Mouse (Mus musculus) hindbrain, embryonic 14.5 days (tissue): ENCODE results near the gene Mettl7b. TPM values are rescaled to one million over a fixed set of nuclear protein-coding genes. Genes with fewer than 3 reads are reported as not detected.

Source experiments
- ATAC-seq: fragments of 200-750 bp; cut with Nextera tagmentation; 2 replicates; pipeline ENCODE4 v1.8.0; 2017; ENCODE audit warnings: moderate number of reproducible peaks, mild to moderate bottlenecking, moderate TSS enrichment, moderate library complexity; ENCODE audit not compliant: low FRiP score
- DNase-seq: peaks from one replicate; pipeline ENCODE4 v3.0.0-alpha.2; 2015; ENCODE audit warnings: low spot score
- H3K27ac ChIP-seq: fragments of 300-500 bp; sonication (generic); 2 replicates; pipeline ENCODE4 v1.5.1; 2014; ENCODE audit warnings: mild to moderate bottlenecking, moderate library complexity
- H3K27me3 ChIP-seq: fragments of 300-500 bp; sonication (generic); 2 replicates; pipeline ENCODE4 v1.6.1; 2014; ENCODE audit warnings: mild to moderate bottlenecking, low read length, mixed read lengths; ENCODE audit not compliant: control insufficient read depth, insufficient read depth
- H3K36me3 ChIP-seq: fragments of 300-500 bp; sonication (generic); replicated peaks from 2 replicates; pipeline ENCODE4 v1.6.1; 2014; ENCODE audit not compliant: control insufficient read depth, insufficient read depth
- H3K4me1 ChIP-seq: fragments of 300-500 bp; sonication (generic); replicated peaks from 2 replicates; pipeline ENCODE4 v1.6.1; 2014; ENCODE audit warnings: antibody characterized with exemption, low read length, mixed read lengths; ENCODE audit not compliant: control insufficient read depth, insufficient read depth
- H3K4me2 ChIP-seq: fragments of 300-500 bp; sonication (generic); replicated peaks from 2 replicates; pipeline ENCODE4 v1.6.1; 2014; ENCODE audit warnings: mild to moderate bottlenecking, moderate library complexity
- H3K4me3 ChIP-seq: fragments of 300-500 bp; sonication (generic); replicated peaks from 2 replicates; pipeline ENCODE4 v1.5.1; 2014; ENCODE audit warnings: mild to moderate bottlenecking, low read length
- H3K9ac ChIP-seq: fragments of 300-500 bp; sonication (generic); 2 replicates; pipeline ENCODE4 v1.6.1; 2014
- H3K9me3 ChIP-seq: fragments of 300-500 bp; sonication (generic); 2 replicates; pipeline ENCODE4 v1.6.1; 2016; ENCODE audit warnings: low read length; ENCODE audit not compliant: control insufficient read depth
- WGBS: fragments of 180-500 bp; shearing (Covaris S2); extraction: QIAGEN DNeasy Blood & Tissue Kit; methylation state at CpG from one replicate; pipeline ENCODE4 v1.1.7; 2014; 5-methylcytosine and 5-hydroxymethylcytosine counted together
- polyA plus RNA-seq: library from polyadenylated mRNA; unstranded; fragments of >200 nt; fragmentation: Nextera tagmentation; extraction: Ambion mirVana; gene quantifications from 2 replicates; pipeline ENCODE4 v1.2.1, GENCODE M21; 2014

Mettl7b gene
- polyA plus RNA-seq, 1 experiment from 2014 or later: not detected

GRCm38 (mm10) chr10:128980644-128981365 lies 20.0 kb upstream of the Mettl7b start:
- Histone ChIP-seq H3K9ac (no peak overlapping the region), H3K4me1 (no peaks in the 10 kb centered on the region), H3K4me3 (no peak overlapping the region), H3K27me3 (no peaks in the 10 kb centered on the region), H3K9me3 (no peaks in the 10 kb centered on the region), H3K27ac (no peak overlapping the region), H3K36me3 (no peaks in the 10 kb centered on the region), H3K4me2 (no peak overlapping the region)
- no peak for DNase-seq
- ATAC-seq: no peak
- WGBS: 85% methylated on average over 3 of the region's 3 CpGs

DNA sequence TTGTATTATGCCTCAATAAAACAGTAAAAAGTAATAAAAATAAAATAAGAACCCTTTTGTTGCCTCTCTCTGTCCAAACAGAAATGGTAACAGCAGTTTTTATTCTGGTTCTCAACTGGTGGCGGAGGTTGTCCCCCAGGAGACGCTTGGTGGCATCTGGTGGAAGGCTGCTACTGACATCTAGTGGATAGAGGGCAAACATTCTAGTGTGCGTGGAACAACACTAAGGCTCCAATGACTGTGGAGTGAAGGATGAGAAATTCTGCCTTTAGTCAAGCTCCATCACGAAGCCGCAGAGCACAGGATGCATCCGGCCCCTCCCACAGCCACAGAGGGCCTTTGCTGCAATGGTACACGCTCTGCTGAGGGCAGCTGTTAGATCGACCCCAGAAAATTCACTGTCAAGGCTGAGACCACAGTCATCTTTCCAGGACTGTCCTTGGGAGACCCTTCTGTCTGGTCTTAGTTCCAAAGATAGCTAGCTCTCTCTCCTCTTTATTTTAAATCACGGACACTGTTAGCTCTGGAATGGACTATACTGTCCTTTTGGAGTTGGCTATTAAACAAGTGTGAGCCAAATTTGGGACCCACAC lies 16.8 kb upstream of the Mettl7b start:
- H3K27ac ChIP-seq: no peak overlapping the region
- H3K27me3 ChIP-seq: no peaks in the 10 kb centered on the region
- WGBS: 21% methylated on average over 9 of the region's 9 CpGs
- H3K4me3 ChIP-seq: no peak overlapping the region
- no peaks in the 10 kb centered on the region for H3K4me1 ChIP-seq
- ATAC-seq (peak; percentile 75; the same call in 1 of the 2 replicates), DNase-seq (peak; percentile 79)
- peak overlapping the region; percentile 44; the same call in 1 of the 2 replicates for H3K9ac ChIP-seq
- H3K36me3 ChIP-seq: no peaks in the 10 kb centered on the region
- no peaks in the 10 kb centered on the region for H3K9me3 ChIP-seq
- no peak overlapping the region for H3K4me2 ChIP-seq

DNA sequence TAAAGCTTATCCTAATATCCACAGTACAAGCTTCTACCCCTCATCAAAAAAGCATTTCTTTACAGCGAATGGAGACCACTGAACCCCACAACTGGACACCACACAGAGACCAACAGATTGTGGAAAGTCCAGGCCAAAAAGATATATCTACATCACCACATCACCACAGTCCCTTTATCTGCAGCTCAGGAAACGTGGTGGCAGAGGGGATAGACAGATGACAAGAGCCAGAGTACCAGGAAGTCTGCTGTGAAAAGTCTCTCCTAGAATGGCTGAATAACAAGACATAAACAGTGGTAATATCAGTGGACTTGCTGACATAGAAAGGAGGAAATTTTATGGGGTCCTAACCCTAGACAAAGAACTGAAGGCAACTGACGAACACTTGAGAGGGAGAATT lies 15.6 kb upstream of the Mettl7b start:
- WGBS: 67% methylated on average over 3 of the region's 3 CpGs
- no peak overlapping the region for H3K4me2 ChIP-seq
- no peak for ATAC-seq
- no peak overlapping the region for H3K27ac ChIP-seq
- H3K36me3 ChIP-seq: no peaks in the 10 kb centered on the region
- no peak overlapping the region for H3K4me3 ChIP-seq
- no peaks in the 10 kb centered on the region for H3K9me3 ChIP-seq
- H3K9ac ChIP-seq: no peak overlapping the region
- H3K4me1 ChIP-seq: no peaks in the 10 kb centered on the region
- H3K27me3 ChIP-seq: no peaks in the 10 kb centered on the region
- DNase-seq: no peak

GRCm38 (mm10) chr10:128972841-128973240 lies 12.1 kb upstream of the Mettl7b start:
- no peaks in the 10 kb centered on the region for H3K4me1 ChIP-seq
- no peak overlapping the region for H3K9ac ChIP-seq
- no peak overlapping the region for H3K4me2 ChIP-seq
- H3K9me3 ChIP-seq: no peaks in the 10 kb centered on the region
- DNase-seq (no peak), ATAC-seq (no peak)
- H3K27ac ChIP-seq: no peak overlapping the region
- 81% methylated on average over 4 of the region's 4 CpGs for whole genome bisulfite sequencing
- H3K4me3 ChIP-seq: no peak overlapping the region
- no peaks in the 10 kb centered on the region for H3K27me3 ChIP-seq
- no peaks in the 10 kb centered on the region for H3K36me3 ChIP-seq

DNA sequence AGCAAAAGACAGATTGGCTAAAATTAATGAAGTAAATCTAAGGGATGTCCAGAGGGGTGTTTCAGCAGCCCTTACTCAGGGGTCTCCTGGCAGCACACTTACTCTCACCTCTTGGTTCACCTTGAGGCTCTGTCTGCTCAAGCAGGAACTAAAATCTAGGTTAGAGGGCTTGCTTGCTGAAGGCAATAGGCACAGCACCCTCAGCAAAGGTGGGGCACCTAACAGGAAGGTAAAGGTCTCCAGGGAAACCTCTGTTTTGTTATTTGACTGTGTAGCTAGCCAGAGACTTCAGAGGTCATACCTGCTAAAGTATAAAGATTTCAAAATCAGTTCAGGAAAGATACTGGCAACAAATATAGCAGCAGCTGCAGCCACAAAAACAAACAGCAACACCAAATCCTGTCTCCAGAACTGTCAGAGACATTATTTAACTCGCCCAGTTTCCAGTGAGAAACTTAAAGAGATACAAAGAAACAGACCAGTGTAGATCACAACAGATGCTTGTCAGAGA lies 10.0 kb upstream of the Mettl7b start:
- WGBS: 64% methylated on average over 1 of the region's 1 CpGs
- H3K4me3 ChIP-seq: no peak overlapping the region
- no peaks in the 10 kb centered on the region for H3K9me3 ChIP-seq
- no peak overlapping the region for H3K9ac ChIP-seq
- H3K27ac ChIP-seq: no peak overlapping the region
- no peak for ATAC-seq
- H3K36me3 ChIP-seq: no peaks in the 10 kb centered on the region
- no peak for DNase-seq
- no peaks in the 10 kb centered on the region for H3K4me1 ChIP-seq
- no peak overlapping the region for H3K4me2 ChIP-seq
- no peaks in the 10 kb centered on the region for H3K27me3 ChIP-seq

DNA sequence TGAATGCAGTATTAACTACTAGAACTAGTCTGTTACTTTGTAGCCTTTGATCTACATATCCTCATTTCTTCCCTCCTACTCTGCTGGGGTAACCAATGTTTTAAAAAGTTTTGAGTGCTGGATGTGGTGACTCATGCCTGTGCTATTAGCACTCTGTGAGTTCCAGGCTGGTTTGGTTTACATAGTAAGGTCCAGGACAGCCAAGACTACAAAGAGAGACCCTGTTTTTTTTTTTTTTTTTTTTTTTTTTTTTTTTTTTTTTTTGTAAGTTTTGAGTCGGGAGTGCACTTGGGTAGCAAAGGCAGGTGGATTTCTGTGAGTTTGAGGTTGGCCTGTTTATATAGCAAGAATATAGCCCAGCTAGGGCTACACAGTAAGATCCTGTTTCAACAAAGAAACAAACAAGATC lies 7.6 kb upstream of the Mettl7b start:
- 64% methylated on average over 1 of the region's 1 CpGs for WGBS
- Histone ChIP-seq H3K9me3 (no peaks in the 10 kb centered on the region), H3K4me2 (no peak overlapping the region), H3K27me3 (no peaks in the 10 kb centered on the region), H3K9ac (no peak overlapping the region), H3K4me3 (no peak overlapping the region), H3K27ac (no peak overlapping the region), H3K36me3 (no peaks in the 10 kb centered on the region), H3K4me1 (no peaks in the 10 kb centered on the region)
- DNase-seq (no peak), ATAC-seq (no peak)

DNA sequence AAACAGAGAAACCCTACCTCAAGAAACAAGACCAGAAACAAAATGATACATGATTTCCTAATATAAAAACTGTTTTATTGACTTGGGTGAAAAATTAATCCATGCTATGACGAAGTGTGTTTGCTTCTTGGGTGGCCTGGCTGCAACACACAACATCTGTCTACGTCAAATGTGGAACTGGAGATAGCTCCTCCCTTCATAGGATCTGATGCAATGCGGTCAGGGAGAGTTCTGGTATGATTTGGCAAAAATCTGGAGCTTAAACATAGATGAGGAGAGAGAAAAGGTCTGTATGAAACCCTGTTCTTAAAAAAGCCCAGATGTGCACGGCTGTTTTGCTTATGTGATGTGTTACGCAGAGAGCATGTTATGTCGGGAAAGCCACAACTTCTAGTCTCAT lies 5.1 kb upstream of the Mettl7b start:
- WGBS: 90% methylated on average over 6 of the region's 6 CpGs
- H3K27me3 ChIP-seq: no peaks in the 10 kb centered on the region

GRCm38 (mm10) chr10:128964961-128965360 lies 4.2 kb upstream of the Mettl7b start:
- Histone ChIP-seq H3K4me3 (no peak overlapping the region), H3K36me3 (no peaks in the 10 kb centered on the region), H3K9ac (no peak overlapping the region), H3K9me3 (no peaks in the 10 kb centered on the region), H3K4me1 (no peaks in the 10 kb centered on the region), H3K4me2 (no peak overlapping the region), H3K27ac (no peak overlapping the region), H3K27me3 (no peaks in the 10 kb centered on the region)
- ATAC-seq: no peak
- no peak for DNase-seq
- WGBS: 70% methylated on average over 2 of the region's 2 CpGs

More for the DNA sequence above, 5.1 kb upstream of the Mettl7b start:
- Histone ChIP-seq H3K4me2 (no peak overlapping the region), H3K4me1 (no peaks in the 10 kb centered on the region), H3K36me3 (no peaks in the 10 kb centered on the region), H3K9ac (no peak overlapping the region), H3K9me3 (no peaks in the 10 kb centered on the region), H3K4me3 (no peak overlapping the region), H3K27ac (no peak overlapping the region)
- ATAC-seq: no peak
- DNase-seq: no peak

DNA sequence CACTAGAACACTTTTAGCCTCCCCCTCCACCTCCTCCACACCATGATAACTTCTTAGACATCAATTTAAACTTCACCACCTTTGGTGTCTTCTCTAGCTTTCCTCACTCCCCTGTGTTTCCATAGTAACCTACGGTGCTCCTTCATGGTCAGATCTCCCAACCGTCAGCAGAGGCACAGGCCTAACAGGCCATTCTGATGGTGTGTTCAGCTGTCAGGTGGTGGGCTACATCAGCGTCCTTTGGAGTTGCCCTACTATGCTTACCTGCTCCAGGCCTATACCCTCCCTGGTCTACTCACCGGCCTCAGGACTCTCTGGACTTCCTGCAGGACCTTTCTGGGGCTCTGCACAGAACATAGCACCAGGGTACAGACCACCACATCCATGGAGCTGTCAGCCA lies 646 bp downstream of the Mettl7b start:
- no peaks in the 10 kb centered on the region for H3K4me1 ChIP-seq
- H3K27me3 ChIP-seq: no peaks in the 10 kb centered on the region
- no peak for ATAC-seq
- 75% methylated on average over 4 of the region's 4 CpGs for WGBS
- no peak overlapping the region for H3K4me2 ChIP-seq
- H3K27ac ChIP-seq: no peak overlapping the region
- no peak for DNase-seq
- no peaks in the 10 kb centered on the region for H3K36me3 ChIP-seq
- no peak overlapping the region for H3K9ac ChIP-seq
- H3K9me3 ChIP-seq: no peaks in the 10 kb centered on the region
- H3K4me3 ChIP-seq: no peak overlapping the region
